Mouse (Mus musculus) lung, adult 2 months (tissue): Measurements from ENCODE around the gene Zfp658. TPM values are rescaled to one million over a fixed set of nuclear protein-coding genes. Genes with fewer than 3 reads are reported as not detected.

Source experiments
- DNase-seq: peaks from one replicate; pipeline ENCODE4 v3.0.0; 2022
- H3K4me1 ChIP-seq: fragments of 200-500 bp; 2 replicates; pipeline ENCODE4 v1.6.1; 2011; ENCODE audit warnings: low read length; ENCODE audit not compliant: control insufficient read depth, insufficient read depth
- H3K4me3 ChIP-seq: fragments of 200-500 bp; replicated peaks from 2 replicates; pipeline ENCODE3; 2011; ENCODE audit warnings: low read depth, mild to moderate bottlenecking, control low read depth, low read length; ENCODE audit errors: extremely low read depth
- CTCF ChIP-seq: fragments of 200-500 bp; IDR thresholded peaks from 2 replicates; pipeline ENCODE4 v1.5.1; 2011; ENCODE audit warnings: mild to moderate bottlenecking, low read length, control low read depth; ENCODE audit not compliant: insufficient read depth
- POLR2A ChIP-seq: fragments of 200-500 bp; IDR thresholded peaks from 2 replicates; pipeline ENCODE4 v1.6.1; 2011; ENCODE audit warnings: low read depth, mild to moderate bottlenecking, control low read depth, low read length, borderline replicate concordance; ENCODE audit errors: extremely low read depth
- WGBS: fragments of 180-500 bp; shearing (Covaris S2); methylation state at CpG from one replicate; pipeline ENCODE4 v1.1.7; 2018; 5-methylcytosine and 5-hydroxymethylcytosine counted together
- polyA plus RNA-seq: library from polyadenylated mRNA; depleted of rRNA; stranded (reverse); fragments of >200 nt; gene quantifications from 2 replicates; pipeline ENCODE4 v1.2.3, GENCODE M21; 2012; rRNA removed

The Zfp658 gene
- polyA plus RNA-seq, 1 experiment = 1.8 TPM

DNA sequence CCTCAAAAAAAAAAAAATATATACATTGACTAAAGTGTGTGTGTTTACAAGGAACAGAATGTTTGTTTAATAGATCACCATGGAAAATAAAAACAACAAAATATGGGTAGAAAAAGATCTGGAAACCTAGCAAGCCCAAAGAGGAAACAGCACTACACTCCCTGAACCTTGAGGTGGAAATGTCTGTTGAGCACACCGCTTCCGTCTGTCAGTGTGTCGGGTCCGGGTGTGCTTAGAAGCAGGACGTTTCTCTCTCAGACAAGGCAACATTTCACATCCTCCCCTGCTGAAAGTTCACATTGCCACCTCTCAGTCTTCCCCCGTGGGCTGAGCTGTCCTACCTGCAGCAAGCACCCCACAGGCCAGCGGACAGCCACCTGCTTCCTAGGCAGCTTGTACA is 60.9 kb downstream of the Zfp658 start:
- Histone ChIP-seq H3K4me3 (no peak overlapping the region), H3K4me1 (no peaks in the 10 kb centered on the region)
- no peak for DNase-seq
- TF ChIP-seq POLR2A (no peak), CTCF (no peak)
- 64% methylated on average over 7 of the region's 7 CpGs for WGBS

GRCm38 (mm10) chr7:43623819-43624218 is 61.8 kb downstream of the Zfp658 start:
- no peak overlapping the region for H3K4me3 ChIP-seq
- TF ChIP-seq POLR2A = no peak
- no peak for TF ChIP-seq CTCF
- no peaks in the 10 kb centered on the region for H3K4me1 ChIP-seq
- 16% methylated on average over 10 of the region's 10 CpGs for WGBS
- no peak for DNase-seq

Other genes with a start within 250 kb of the Zfp658 start
- 4.9 and 6.9 TPM in 2 replicates for gene Zfp715, start 249.0 kb upstream of the Zfp658 start, polyA plus RNA-seq
- 14.7 and 19.2 TPM in 2 replicates for gene Siglecf, start 210.9 kb upstream of the Zfp658 start, polyA plus RNA-seq
- 17.5 and 18.9 TPM in 2 replicates for gene Siglecg, start 154.1 kb upstream of the Zfp658 start, polyA plus RNA-seq
- 0.05 TPM in 1 of 2 replicates, not detected in the other for gene Lim2, start 134.6 kb upstream of the Zfp658 start, polyA plus RNA-seq
- gene Nkg7, start 125.2 kb upstream of the Zfp658 start, polyA plus RNA-seq = 17.3 and 19.7 TPM in 2 replicates
- gene Cldnd2, start 121.5 kb upstream of the Zfp658 start, polyA plus RNA-seq = not detected in 2 replicates
- 71.4 and 105 TPM in 2 replicates for gene Etfb, start 118.2 kb upstream of the Zfp658 start, polyA plus RNA-seq
- 1.2 and 1.5 TPM in 2 replicates for gene Gm45233, start 118.1 kb upstream of the Zfp658 start, polyA plus RNA-seq
- gene Vsig10l, start 99.1 kb upstream of the Zfp658 start, polyA plus RNA-seq = 6.6 and 14.2 TPM in 2 replicates
- 0.85 and 1.0 TPM in 2 replicates for gene Iglon5, start 72.2 kb upstream of the Zfp658 start, polyA plus RNA-seq
- not detected in 2 replicates for gene 4931406B18Rik, start 56.3 kb upstream of the Zfp658 start, polyA plus RNA-seq
- 11.6 and 15.3 TPM in 2 replicates for gene Cd33, start 17.8 kb upstream of the Zfp658 start, polyA plus RNA-seq
- 2.0 and 2.5 TPM in 2 replicates for gene Zfp719, start 17.4 kb downstream of the Zfp658 start, polyA plus RNA-seq
- gene Zfp819, start 44.9 kb downstream of the Zfp658 start, polyA plus RNA-seq = 0.09 TPM in 1 of 2 replicates, not detected in the other
- not detected in 2 replicates for gene Ceacam18, start 72.5 kb downstream of the Zfp658 start, polyA plus RNA-seq
- 4.8 and 7.0 TPM in 2 replicates for gene Siglece, start 97.9 kb downstream of the Zfp658 start, polyA plus RNA-seq
- gene Ctu1, start 109.8 kb downstream of the Zfp658 start, polyA plus RNA-seq = 9.8 and 11.5 TPM in 2 replicates
- 2.2 and 56.2 TPM in 2 replicates for gene Klk14, start 128.2 kb downstream of the Zfp658 start, polyA plus RNA-seq
- 8.4 and 35.6 TPM in 2 replicates for gene Klk13, start 150.3 kb downstream of the Zfp658 start, polyA plus RNA-seq
- gene Klk12, start 206.6 kb downstream of the Zfp658 start, polyA plus RNA-seq = 5.8 TPM in 1 of 2 replicates, not detected in the other
- 3.2 and 26.4 TPM in 2 replicates for gene Klk11, start 212.3 kb downstream of the Zfp658 start, polyA plus RNA-seq
- gene Klk10, start 218.8 kb downstream of the Zfp658 start, polyA plus RNA-seq = 1.7 and 117 TPM in 2 replicates
- 11.6 TPM in 1 of 2 replicates, not detected in the other for gene Klk9, start 229.6 kb downstream of the Zfp658 start, polyA plus RNA-seq
- 14.5 and 23.8 TPM in 2 replicates for gene Klk8, start 235.3 kb downstream of the Zfp658 start, polyA plus RNA-seq
- 4.6 TPM in 1 of 2 replicates, not detected in the other for gene Klk7, start 249.0 kb downstream of the Zfp658 start, polyA plus RNA-seq